In genomic region chr15:100510072-100510471, GRCm38 (mm10) we compare ENCODE assay signal across 25 mouse cellular contexts.
"Had no signal": no experiment of that assay in that cellular context is flagged by ENCODE, and none has a peak within 500 bp of the region (broad histone marks: within the 10 kb centered on the region; RNA-seq: fewer than 3 reads in every experiment).

No protein-coding gene starts in this region.

- H3K4me3 ChIP-seq: embryonic facial prominence, embryonic 10.5 days; embryonic facial prominence, embryonic 12.5 days; embryonic facial prominence, embryonic 13.5 days; embryonic facial prominence, embryonic 15.5 days; erythroblast, embryonic 14.5 days; forebrain, embryonic 10.5 days; forebrain, embryonic 12.5 days; forebrain, embryonic 13.5 days; forebrain, embryonic 15.5 days; gastrocnemius, adult 2 months; heart, embryonic 10.5 days; heart, embryonic 12.5 days had no signal

- H3K4me1 ChIP-seq: embryonic facial prominence, embryonic 10.5 days; embryonic facial prominence, embryonic 12.5 days; embryonic facial prominence, embryonic 13.5 days; embryonic facial prominence, embryonic 15.5 days; forebrain, embryonic 10.5 days; forebrain, embryonic 12.5 days; forebrain, embryonic 13.5 days; forebrain, embryonic 15.5 days had no signal

- DNase-seq: cerebellum, adult 9-10 months; cerebellum, adult 9-11 months; cerebellum, postnatal 10 days; cerebellum, postnatal 14 days; cerebellum, postnatal 25 days; cerebellum, postnatal 36 days; embryo, embryonic 11 days; forebrain, postnatal 0 days; gastrocnemius, adult 2 months; gastrocnemius, postnatal 10 days; gastrocnemius, postnatal 14 days; gastrocnemius, postnatal 25 days; gastrocnemius, postnatal 36 days; heart, adult 18-20 months had no signal

- H3K9ac ChIP-seq: embryonic facial prominence, embryonic 12.5 days; embryonic facial prominence, embryonic 13.5 days; embryonic facial prominence, embryonic 15.5 days; forebrain, embryonic 12.5 days; forebrain, embryonic 13.5 days; forebrain, embryonic 15.5 days; forebrain, postnatal 0 days; heart, embryonic 12.5 days had no signal

- H3K27ac ChIP-seq: embryonic facial prominence, embryonic 10.5 days; embryonic facial prominence, embryonic 12.5 days; embryonic facial prominence, embryonic 13.5 days; embryonic facial prominence, embryonic 15.5 days; forebrain, embryonic 10.5 days; forebrain, embryonic 12.5 days; forebrain, embryonic 13.5 days; forebrain, embryonic 15.5 days; gastrocnemius, adult 2 months; heart, embryonic 10.5 days had no signal

- H3K27me3 ChIP-seq: embryonic facial prominence, embryonic 12.5 days; embryonic facial prominence, embryonic 13.5 days; embryonic facial prominence, embryonic 15.5 days; forebrain, embryonic 12.5 days; forebrain, embryonic 13.5 days; forebrain, embryonic 15.5 days; heart, embryonic 12.5 days had no signal
